Mouse (Mus musculus) cortical plate, adult 2 months (tissue): ENCODE data around the gene Tinag.

Source experiments
- CTCF ChIP-seq: fragments of 200-500 bp; IDR thresholded peaks from 2 replicates; pipeline ENCODE4 v1.5.1; 2011; ENCODE audit warnings: mild to moderate bottlenecking, control low read depth, low read length; ENCODE audit not compliant: insufficient read depth; ENCODE audit errors: extremely low read depth
- POLR2A ChIP-seq: fragments of 200-500 bp; IDR thresholded peaks from 2 replicates; pipeline ENCODE4 v1.6.1; 2011; ENCODE audit warnings: mild to moderate bottlenecking, low read length, control low read depth; ENCODE audit not compliant: insufficient read depth; ENCODE audit errors: extremely low read depth

GRCm38 (mm10) chr9:77054426-77055193, 9.0 kb upstream of the Tinag start:
- TF ChIP-seq CTCF (no peak), POLR2A (no peak)
